8 mouse cellular contexts compared by ENCODE assay signal in genomic region chr17:83351119-83351531, GRCm38 (mm10). TPM values are rescaled to one million over a fixed set of nuclear protein-coding genes. Genes with fewer than 3 reads are reported as not detected.
DNase-seq lines count a peak whose midpoint lies in the region; ATAC-seq lines count a peak whose summit lies in the region.

No protein-coding gene starts in this region.

- peak overlapping the region; percentile 98 for H3K9ac ChIP-seq in heart, embryonic 13.5 days
- peak overlapping the region; percentile 63 for H3K9ac ChIP-seq in embryonic facial prominence, embryonic 15.5 days
- H3K9ac ChIP-seq in limb, embryonic 11.5 days (ENCODE audit: low read length), result peak overlapping the region; percentile 92

- DNase-seq in heart, adult 8-10 months (ENCODE audit: low spot score), result no peak
- DNase-seq in MN1 (ENCODE audit: low spot score), result peak; percentile 33
- peak; percentile 63 for DNase-seq in limb, embryonic 11.5 days (ENCODE audit: low spot score)
- peak; percentile 70 for DNase-seq in neural tube, embryonic 10.5 days (ENCODE audit: extremely low spot score, low spot score)
- DNase-seq in left cerebral cortex, postnatal 25 days (ENCODE audit: low spot score in 2 of 2), result no peak
- no peak for DNase-seq in layer of hippocampus, postnatal 10 days (ENCODE audit: low spot score in 2 of 2)

- ATAC-seq in heart, embryonic 13.5 days (ENCODE audit: extremely low read depth, insufficient number of reproducible peaks, low FRiP score, low TSS enrichment), result peak; percentile 62
- peak; percentile 62 for ATAC-seq in embryonic facial prominence, embryonic 15.5 days (ENCODE audit: insufficient number of reproducible peaks, low FRiP score, low TSS enrichment, low read depth)
- ATAC-seq in limb, embryonic 11.5 days (ENCODE audit: insufficient number of reproducible peaks, low FRiP score, low TSS enrichment, low read depth), result peak; percentile 69

- H3K4me1 ChIP-seq in heart, embryonic 13.5 days, result peaks cover 43% of the 10 kb centered on the region
- peaks cover 18% of the 10 kb centered on the region for H3K4me1 ChIP-seq in embryonic facial prominence, embryonic 15.5 days
- H3K4me1 ChIP-seq in limb, embryonic 11.5 days (ENCODE audit: control insufficient read depth, insufficient read depth, low read length), result 0 out of 2 replicates have a peak, but pooled peaks cover 6% of the 10 kb centered on the region

- H3K4me3 ChIP-seq in heart, embryonic 13.5 days, result peak overlapping the region; percentile 90
- peak overlapping the region; percentile 67 for H3K4me3 ChIP-seq in embryonic facial prominence, embryonic 15.5 days (replicated peaks)
- peak overlapping the region; percentile 82 for H3K4me3 ChIP-seq in limb, embryonic 11.5 days (ENCODE audit: low read depth, low read length)

- 0% methylated on average over 19 of the region's 57 CpGs for WGBS in heart, embryonic 13.5 days
- WGBS in embryonic facial prominence, embryonic 15.5 days, result under 1% methylated on average over 47 of the region's 57 CpGs
- WGBS in limb, embryonic 11.5 days, result under 1% methylated on average over 50 of the region's 57 CpGs

- peak overlapping the region; percentile 76 for H3K4me2 ChIP-seq in heart, embryonic 13.5 days
- peak overlapping the region; percentile 63 for H3K4me2 ChIP-seq in embryonic facial prominence, embryonic 15.5 days (replicated peaks)
- H3K4me2 ChIP-seq in limb, embryonic 11.5 days (ENCODE audit: low read depth, severe bottlenecking), result peak overlapping the region; percentile 62

- H3K36me3 ChIP-seq in heart, embryonic 13.5 days, result no peaks in the 10 kb centered on the region
- H3K36me3 ChIP-seq in embryonic facial prominence, embryonic 15.5 days, result no peaks in the 10 kb centered on the region
- no peaks in the 10 kb centered on the region for H3K36me3 ChIP-seq in limb, embryonic 11.5 days (ENCODE audit: control insufficient read depth, insufficient read depth, low read length)

- H3K27ac ChIP-seq in heart, embryonic 13.5 days (replicated peaks), result peak overlapping the region; percentile 92
- H3K27ac ChIP-seq in embryonic facial prominence, embryonic 15.5 days (replicated peaks), result peak overlapping the region; percentile 95
- H3K27ac ChIP-seq in limb, embryonic 11.5 days (replicated peaks; ENCODE audit: low read depth, low read length), result peak overlapping the region; percentile 80

- H3K27me3 ChIP-seq in heart, embryonic 13.5 days (replicated peaks), result no peaks in the 10 kb centered on the region
- no peaks in the 10 kb centered on the region for H3K27me3 ChIP-seq in embryonic facial prominence, embryonic 15.5 days
- no peaks in the 10 kb centered on the region for H3K27me3 ChIP-seq in limb, embryonic 11.5 days (ENCODE audit: control insufficient read depth, insufficient read depth, low read length)

- intact Hi-C loops in left cerebral cortex, postnatal 25 days (cut with DNase I), result loop anchor here (2.0 to 5.0 kb wide), 2 partner anchors 74 to 161 kb away; no protein-coding TSS in a partner anchor

- H3K9me3 ChIP-seq in heart, embryonic 13.5 days, result no peaks in the 10 kb centered on the region
- no peaks in the 10 kb centered on the region for H3K9me3 ChIP-seq in embryonic facial prominence, embryonic 15.5 days (replicated peaks)
- no peaks in the 10 kb centered on the region for H3K9me3 ChIP-seq in limb, embryonic 11.5 days (ENCODE audit: control insufficient read depth, low read length)

RNA-seq across cellular contexts. Expression of gene Eml4, which starts 0.4 kb away (rescaled TPM):
- 14.4 and 15.4 TPM in 2 replicates for polyA plus RNA-seq in heart, embryonic 13.5 days (2015; fragmentation: Nextera tagmentation; extraction: Ambion mirVana)
- total RNA-seq in heart, adult 8-10 months (2022), result 1 to 10 TPM; 3.3 to 5.0 (median 4.0) TPM
- polyA plus RNA-seq in embryonic facial prominence, embryonic 15.5 days (2015; fragmentation: Nextera tagmentation; extraction: Ambion mirVana), result 29.6 and 33.2 TPM in 2 replicates
- 76.0 and 83.1 TPM in 2 replicates for polyA plus RNA-seq in limb, embryonic 11.5 days (2014; fragmentation: Nextera tagmentation; extraction: Ambion mirVana)
- 10 to 100 TPM; 24.1 to 25.1 TPM for total RNA-seq in left cerebral cortex, postnatal 25 days (2021)
- 10 to 100 TPM; 33.4 to 35.0 TPM for total RNA-seq in layer of hippocampus, postnatal 10 days (2021)

Comparison
In these comparisons a context has a peak if more than half of its experiments do, and no peak if none do; other contexts are left out.
1. DNase-seq: peak in MN1 (single experiment), limb, embryonic 11.5 days (single experiment) and neural tube, embryonic 10.5 days (single experiment); none in heart, adult 8-10 months (single experiment), left cerebral cortex, postnatal 25 days (0 of 2) and layer of hippocampus, postnatal 10 days (0 of 2).
2. RNA of gene Eml4, which starts 0.4 kb away (total RNA-seq): 33.4 to 35.0 TPM in layer of hippocampus, postnatal 10 days and 24.1 to 25.1 TPM in left cerebral cortex, postnatal 25 days; 3.3 to 5.0 TPM in heart, adult 8-10 months; every median in the first group is over 4 times any median in the second.
3. Peak in every context shown above with its lines, with median percentiles within 50 percentile points of each other: ATAC-seq, H3K27ac ChIP-seq, H3K4me2 ChIP-seq, H3K4me3 ChIP-seq and H3K9ac ChIP-seq.